Mouse (Mus musculus) hindlimb bud, embryonic 11.5 days (tissue): ENCODE results near the gene Wdr46.

Source experiments
- DNase-seq: peaks from one replicate; pipeline ENCODE4 v3.0.0-alpha.2; 2012; ENCODE audit warnings: low read depth, low spot score; ENCODE audit errors: extremely low spot score

Wdr46 gene

GRCm38 (mm10) chr17:33928251-33928947, 12.1 kb upstream of the Wdr46 start:
- no peak for DNase-seq

DNA sequence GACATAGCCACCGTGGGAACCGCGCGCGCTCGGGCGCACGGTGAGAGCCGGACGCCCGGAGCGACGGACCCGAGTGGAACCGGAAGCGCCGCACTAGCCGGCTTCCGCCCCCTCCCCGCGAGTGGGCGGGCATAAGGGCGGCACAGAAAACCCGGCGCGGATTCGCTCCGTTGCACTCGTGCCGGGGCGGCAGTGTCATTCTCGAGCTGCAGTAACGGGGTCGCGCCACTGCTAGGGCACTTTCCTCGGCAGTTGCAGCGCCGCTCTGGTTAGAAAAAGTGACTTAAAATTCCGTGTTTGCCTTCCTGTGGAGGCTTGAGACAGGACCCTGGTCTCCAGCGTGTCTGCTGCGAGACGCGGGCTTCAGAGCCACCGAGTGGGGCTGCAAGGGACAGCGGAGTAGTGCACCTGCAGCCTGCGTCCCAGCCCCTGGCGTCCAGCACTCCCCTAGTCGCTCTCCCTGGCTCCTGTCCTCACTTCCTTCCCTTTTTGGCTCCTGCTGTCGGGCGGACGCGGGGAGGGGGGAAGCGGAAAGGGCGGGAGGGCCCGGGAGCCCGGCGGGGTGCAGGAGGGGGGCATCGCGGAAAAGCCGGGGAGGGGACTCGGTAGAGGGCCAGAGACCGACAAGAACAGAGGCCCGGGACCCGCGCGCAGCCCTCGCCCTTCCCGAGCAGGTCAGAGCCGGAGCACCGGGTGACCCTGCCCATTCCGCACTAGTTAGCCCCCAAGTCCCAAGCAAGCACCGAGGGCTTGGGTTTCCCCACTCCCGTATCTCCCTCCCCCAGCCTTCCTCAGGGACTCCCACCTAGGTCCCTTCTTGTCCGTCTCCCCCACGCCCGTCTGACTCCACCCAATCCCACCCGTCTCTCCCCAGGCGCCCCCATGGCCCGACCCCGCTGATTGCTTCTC, 10.8 kb upstream of the Wdr46 start, which contains the start of gene Rgl2:
Rgl2 (plus strand) TSS at position 173 of the 909 bp plus-strand sequence.
- peak; percentile 77 for DNase-seq

DNA sequence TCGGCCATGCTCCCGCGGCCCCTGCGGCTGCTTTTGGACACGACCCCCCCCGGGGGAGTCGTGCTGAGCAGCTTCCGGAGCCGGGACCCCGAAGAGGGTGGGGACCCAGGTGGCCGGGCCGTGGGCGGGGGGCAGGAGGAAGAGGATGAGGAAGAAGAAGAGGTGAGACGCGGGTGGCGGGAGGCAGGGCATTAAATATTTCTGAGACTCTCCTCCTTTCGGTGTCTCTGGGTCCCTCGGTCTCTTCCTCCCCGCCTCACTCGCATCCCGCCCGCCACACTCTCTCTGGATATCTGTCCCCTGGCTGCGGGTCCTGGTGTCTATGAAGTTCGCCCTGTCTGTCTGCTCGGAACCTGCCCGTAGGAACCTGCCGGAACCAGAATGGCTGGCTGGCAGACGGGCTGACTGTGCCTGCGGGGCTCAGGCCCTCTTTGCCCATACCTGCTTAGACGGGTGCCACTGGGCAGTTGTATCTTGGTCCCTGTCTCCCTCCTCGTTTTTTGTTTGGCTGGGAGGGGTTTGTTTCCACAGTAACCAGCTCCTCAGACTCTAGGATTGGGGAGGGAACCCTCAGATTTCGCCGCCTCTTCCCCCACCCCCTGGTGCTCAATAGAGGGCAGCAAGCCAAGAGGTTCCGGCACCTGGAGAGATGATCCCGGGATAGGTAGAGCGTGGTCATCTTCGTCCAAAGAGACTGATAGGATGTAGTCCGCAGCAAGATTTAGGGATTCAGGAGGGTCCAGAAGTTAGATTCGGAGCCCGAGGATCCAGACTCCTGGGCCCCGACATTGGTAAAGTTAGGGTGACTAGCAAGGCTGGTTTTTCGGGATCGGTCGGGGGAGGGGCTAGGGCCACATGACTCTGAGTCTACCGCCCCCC, 9.9 kb upstream of the Wdr46 start:
- DNase-seq, result no peak

- DNase-seq, result no peak
Measured at GRCm38 (mm10) chr17:33931159-33931866, 9.1 kb upstream of the Wdr46 start.

GRCm38 (mm10) chr17:33931947-33932346, 8.5 kb upstream of the Wdr46 start:
- no peak for DNase-seq

DNA sequence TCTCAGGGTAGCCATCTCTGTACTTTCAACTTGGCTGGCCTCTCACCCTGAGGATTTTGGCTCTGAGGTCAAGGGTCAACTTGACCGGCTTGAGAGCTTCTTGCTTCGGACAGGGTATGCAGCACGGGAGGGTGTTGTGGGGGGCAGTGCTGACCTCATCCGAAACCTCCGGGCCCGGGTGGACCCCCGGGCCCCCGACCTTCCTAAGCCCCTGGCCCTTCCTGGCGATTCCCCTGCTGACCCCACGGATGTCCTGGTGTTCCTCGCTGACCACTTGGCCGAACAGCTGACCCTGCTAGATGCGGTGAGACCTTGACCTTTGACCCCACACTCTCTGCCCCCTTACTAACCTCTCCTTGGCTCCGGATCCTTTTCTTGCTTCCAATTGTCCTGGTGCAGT, 8.0 kb upstream of the Wdr46 start:
- DNase-seq, result no peak

DNA sequence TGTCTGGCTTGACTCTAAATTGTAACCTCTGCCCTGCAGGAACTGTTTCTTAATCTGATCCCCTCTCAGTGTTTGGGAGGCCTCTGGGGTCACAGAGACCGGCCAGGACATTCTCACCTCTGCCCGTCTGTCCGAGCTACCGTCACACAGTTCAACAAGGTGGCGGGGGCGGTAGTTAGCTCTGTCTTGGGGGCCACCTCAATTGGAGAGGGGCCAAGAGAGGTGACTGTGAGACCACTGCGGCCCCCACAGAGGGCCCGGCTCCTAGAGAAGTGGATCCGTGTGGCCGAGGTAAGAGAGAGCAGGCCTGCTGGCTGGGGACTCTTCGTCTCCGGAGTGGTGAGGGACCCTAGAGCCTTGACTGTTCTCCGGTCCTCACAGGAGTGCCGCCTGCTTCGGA, 7.5 kb upstream of the Wdr46 start:
- no peak for DNase-seq

GRCm38 (mm10) chr17:33935422-33936055, 4.9 kb upstream of the Wdr46 start:
- DNase-seq, result no peak

GRCm38 (mm10) chr17:33936993-33937392, 3.5 kb upstream of the Wdr46 start:
- DNase-seq, result no peak

- no peak for DNase-seq
Measured at GRCm38 (mm10) chr17:33938783-33939182, 1.7 kb upstream of the Wdr46 start.

- no peak for DNase-seq
Measured at GRCm38 (mm10) chr17:33940981-33941380, 521 bp downstream of the Wdr46 start.

- DNase-seq, result no peak
Measured at GRCm38 (mm10) chr17:33941381-33941780, 921 bp downstream of the Wdr46 start.

- no peak for DNase-seq
Measured at GRCm38 (mm10) chr17:33943454-33943853, 3.0 kb downstream of the Wdr46 start.

DNA sequence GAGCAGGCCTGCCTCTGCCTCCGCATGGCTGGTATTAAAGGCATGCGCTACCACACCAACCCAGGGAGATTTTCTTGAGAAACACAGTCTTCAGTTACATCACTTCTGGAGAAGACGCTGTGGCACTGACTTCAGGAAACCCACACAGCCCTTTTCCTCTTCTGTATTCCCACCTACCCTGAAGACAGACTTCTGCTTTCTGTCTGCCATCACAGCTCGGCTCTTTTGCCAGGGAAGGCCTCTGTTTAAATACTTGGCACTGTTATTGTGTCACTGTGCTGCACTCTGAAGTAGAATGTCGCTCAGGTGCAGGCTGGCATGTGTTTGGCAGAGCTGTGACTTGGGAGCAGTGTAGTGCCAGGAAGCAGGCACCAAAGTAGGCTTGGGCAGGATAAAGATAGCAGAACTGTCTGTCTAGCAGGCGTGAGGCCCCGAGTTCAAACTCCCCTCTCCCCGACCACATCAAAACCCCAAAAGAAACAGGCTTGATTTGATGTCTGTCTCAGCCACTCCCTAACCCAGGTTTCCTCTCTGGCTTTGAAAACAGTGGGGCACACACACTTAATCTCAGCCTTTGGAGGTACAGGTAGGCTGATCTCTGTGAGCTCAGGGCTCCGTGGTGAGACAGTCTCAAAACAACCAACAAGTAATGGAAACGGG, 7.1 kb downstream of the Wdr46 start:
- no peak for DNase-seq

DNA sequence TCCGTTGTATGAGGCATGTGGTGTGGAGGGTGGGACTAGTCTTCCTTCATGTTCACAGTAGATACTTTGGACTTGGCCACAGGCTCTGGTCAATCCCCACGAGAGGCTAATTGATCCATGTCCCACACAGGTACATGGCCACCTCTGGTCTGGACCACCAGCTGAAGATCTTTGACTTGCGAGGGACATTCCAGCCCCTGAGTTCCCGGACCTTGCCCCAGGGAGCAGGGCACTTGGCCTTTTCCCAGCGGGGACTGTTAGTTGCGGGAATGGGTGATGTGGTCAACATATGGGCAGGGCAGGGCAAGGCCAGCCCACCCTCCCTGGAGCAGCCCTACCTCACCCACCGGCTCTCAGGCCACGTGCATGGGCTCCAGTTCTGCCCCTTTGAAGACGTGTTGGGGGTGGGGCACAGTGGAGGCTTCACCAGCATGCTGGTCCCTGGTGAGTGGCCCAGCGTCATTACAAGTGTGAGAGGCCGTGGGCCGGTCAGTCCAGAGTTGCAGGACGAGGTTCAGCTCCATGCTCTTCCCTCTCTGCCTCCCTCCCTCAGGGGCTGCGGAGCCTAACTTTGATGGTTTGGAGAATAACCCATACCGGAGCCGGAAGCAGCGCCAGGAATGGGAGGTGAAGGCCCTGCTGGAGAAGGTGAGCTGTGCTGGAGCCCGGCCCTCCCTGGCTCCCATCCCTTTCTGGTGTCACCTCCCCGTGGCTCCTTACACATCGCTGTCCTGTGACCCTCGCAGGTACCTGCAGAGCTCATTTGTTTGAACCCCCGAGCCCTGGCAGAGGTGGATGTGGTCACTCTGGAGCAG, 7.8 kb downstream of the Wdr46 start:
- no peak for DNase-seq

DNA sequence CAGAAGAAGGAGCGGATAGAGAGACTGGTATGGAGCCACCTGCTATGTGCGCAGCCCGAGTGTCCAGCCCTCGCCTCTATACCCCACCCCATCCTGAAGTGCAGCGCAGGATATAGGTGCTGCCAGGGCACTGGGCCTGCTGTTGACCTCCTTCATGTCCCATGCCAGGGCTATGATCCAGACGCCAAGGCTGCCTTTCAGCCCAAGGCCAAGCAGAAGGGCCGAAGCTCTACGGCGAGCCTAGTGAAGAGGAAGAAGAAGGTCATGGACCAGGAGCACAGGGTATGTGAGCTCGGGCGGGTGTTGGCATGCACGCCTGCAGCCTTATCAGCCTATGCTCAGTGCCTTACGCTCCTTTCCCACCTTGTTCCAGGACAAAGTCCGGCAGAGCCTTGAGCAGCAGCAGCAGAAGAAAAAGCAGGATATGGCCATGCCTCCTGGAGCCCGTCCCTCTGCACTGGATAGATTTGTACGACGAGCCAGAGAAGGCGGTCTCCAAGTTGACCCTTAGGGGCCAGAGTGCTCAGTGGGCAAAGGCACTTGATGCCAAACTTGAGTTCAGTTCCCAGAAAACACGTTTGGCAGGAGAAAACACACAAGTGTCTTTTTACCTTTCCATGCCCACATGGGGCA, 8.6 kb downstream of the Wdr46 start:
- DNase-seq, result no peak

DNA sequence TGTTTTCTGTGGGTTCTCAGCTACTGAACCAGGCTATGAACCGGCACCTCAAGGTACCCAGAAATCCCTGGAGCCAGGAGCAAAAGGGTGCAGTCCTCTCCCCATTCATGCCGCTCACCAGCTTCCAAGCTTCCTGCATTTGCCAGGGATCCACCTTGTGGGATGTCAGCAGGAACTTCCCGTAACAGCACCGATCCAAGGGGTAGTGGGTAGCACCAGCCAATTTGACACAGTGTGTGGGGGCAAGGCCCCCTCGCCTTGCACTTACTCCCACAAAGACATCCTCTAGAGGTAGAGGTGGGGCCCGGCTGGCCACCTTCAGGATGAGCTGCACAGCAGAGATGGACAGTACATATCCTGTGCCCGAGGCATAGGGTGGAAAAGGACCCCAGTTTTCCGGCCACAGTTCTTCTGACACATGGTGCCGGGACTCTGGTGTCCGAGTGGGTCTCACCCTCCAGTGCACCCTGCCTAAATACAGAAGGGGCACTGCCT, 9.7 kb downstream of the Wdr46 start:
- no peak for DNase-seq
